Mouse (Mus musculus): ENCODE data around the gene 4930535I16Rik.

The 4930535I16Rik gene

DNA sequence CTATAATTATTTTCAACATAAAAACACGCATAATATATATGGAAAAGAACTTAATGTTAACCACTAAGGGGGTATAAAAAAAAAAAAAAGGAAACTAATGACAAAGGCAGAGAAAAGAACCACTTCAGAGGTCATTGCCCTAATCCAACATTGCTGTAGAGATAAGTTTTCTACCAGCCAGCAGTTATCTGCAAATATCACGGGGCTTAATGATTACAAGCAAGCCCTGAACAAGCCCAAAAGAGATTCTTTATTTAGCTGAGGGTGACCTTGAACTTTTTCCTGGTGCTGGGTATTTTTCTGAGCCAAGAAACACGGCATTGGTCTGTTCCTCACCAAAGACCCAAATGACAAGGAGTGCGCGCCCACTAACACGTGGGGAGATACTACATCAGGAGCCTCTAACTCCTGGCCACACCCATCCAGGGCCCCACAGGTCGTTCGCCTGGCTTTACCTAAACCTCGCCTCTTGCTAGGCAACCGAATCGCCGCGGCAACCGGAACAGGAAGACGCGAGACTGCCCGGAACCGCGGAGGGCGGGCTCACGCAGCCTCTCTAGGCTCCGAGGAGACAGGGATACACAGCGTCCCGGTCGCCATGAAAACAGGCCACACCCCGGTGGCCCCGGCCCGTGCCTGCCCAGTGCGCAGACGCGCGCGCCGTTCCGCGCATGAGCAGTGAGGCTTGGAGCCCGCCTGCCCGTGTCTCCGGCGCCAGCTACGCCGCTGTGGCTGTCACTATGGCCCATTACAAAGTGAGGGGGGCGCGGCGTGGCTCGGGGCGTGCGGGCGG lies 13.3 kb downstream of the 4930535I16Rik start, which contains the start of gene Mycbp:
Gene Mycbp (plus strand): TSS at position 500 of the 793 bp plus-strand sequence.
- peak; percentile 96 for DNase-seq (ENCODE audit: low spot score)

DNA sequence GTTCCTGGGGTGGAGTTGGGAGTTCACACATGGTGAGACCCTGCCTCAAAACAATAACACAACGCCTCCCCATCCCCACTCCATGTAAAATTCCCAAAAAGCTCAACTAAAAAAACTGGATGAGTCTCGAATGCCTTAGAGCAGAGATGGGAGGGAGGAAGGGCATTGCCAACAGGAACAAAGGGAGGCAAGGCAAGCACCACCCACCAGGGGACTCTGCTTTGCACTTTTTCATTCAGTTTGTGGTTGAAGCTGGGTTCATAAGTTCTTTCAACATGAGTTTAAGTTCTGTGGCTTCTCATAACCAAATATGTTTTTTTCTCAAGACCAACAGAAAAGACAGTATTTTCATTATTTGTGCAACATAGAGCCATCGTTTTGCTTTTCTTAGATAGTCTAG lies 14.4 kb downstream of the 4930535I16Rik start:
- no peak for DNase-seq (ENCODE audit: low spot score)

DNA sequence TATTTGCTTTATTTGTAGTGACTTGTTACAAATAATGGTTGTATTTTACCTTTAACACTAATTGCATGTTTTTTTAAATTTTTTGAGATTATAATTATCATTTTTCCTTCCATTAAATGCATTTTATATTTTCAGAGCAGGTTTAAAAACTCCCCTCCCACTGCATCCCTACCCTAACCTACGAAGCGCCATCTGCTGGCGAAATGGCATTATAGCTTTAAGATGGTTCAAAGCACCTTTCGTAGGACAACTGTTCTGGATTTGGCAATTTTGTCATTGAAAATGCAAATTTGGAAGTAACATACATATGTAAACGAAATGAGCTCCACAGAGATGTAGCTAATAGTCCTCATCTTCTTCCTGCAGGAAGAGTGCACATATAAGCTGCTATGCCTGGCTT lies 19.1 kb downstream of the 4930535I16Rik start:
- no peak for DNase-seq (ENCODE audit: low spot score)

DNA sequence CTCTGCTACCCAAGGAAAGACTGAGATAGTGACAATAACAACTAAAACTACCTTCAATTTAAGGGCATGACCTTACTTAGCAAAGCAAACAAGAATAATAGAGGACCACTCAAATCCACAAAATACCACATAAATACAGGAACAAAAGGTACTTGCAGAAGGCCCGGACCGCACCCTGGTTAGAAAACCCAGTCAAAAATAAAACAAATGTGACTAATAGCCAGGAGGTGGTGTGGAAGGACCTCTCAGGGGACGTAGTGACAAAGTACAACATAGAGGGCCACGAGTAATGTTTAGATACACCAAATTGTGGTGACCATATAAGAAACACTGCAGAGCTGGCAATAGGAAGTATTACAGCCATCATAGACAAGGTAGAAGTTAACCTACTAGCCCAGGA lies 23.5 kb downstream of the 4930535I16Rik start:
- DNase-seq (ENCODE audit: low spot score), result no peak

- DNase-seq (ENCODE audit: low spot score), result no peak
These were observed 24.1 kb downstream of the 4930535I16Rik start for GRCm38 (mm10) chr4:123893726-123894125.

Data from left cerebral cortex, adult 11 months (tissue).